Comparison of ENCODE assay signal across 24 mouse cellular contexts in genomic region chr13:32034799-32035448, GRCm38 (mm10).
"Had no signal": no experiment of that assay in that cellular context is flagged by ENCODE, and none has a peak within 500 bp of the region (broad histone marks: within the 10 kb centered on the region; RNA-seq: fewer than 3 reads in every experiment).

No protein-coding gene starts in this region.

- ATAC-seq: inflammation-experienced regulatory T-cells, adult 6 months; intestine, embryonic 15.5 days; intestine, postnatal 0 days had no signal

- H3K4me2 ChIP-seq: heart, embryonic 12.5 days; hindbrain, embryonic 12.5 days; hindbrain, embryonic 14.5 days; intestine, embryonic 15.5 days; limb, embryonic 12.5 days; liver, embryonic 11.5 days; liver, embryonic 13.5 days; liver, embryonic 15.5 days had no signal

- DNase-seq: gastrocnemius, adult 2 months; gastrocnemius, postnatal 10 days; gastrocnemius, postnatal 25 days; heart, adult 18-20 months; heart, postnatal 10 days; heart, postnatal 4 days; kidney, adult 18-20 months; kidney, postnatal 10 days; liver; liver, embryonic 13.5 days had no signal

- H3K36me3 ChIP-seq: heart, embryonic 10.5 days; heart, embryonic 12.5 days; hindbrain, embryonic 10.5 days; hindbrain, embryonic 12.5 days; intestine, embryonic 15.5 days; limb, embryonic 10.5 days; limb, embryonic 12.5 days; liver, embryonic 13.5 days; liver, embryonic 15.5 days had no signal

- H3K27me3 ChIP-seq: heart, embryonic 12.5 days; hindbrain, embryonic 12.5 days; intestine, embryonic 15.5 days; liver, embryonic 13.5 days; liver, embryonic 15.5 days had no signal

- H3K9me3 ChIP-seq: heart, embryonic 10.5 days; heart, embryonic 12.5 days; hindbrain, embryonic 10.5 days; hindbrain, embryonic 12.5 days; intestine, embryonic 15.5 days; limb, embryonic 10.5 days; limb, embryonic 12.5 days; liver, embryonic 13.5 days; liver, embryonic 15.5 days had no signal

- H3K9ac ChIP-seq: heart, embryonic 12.5 days; hindbrain, embryonic 12.5 days; hindbrain, embryonic 14.5 days; intestine, embryonic 15.5 days; limb, embryonic 12.5 days; liver, embryonic 13.5 days; liver, embryonic 15.5 days had no signal

- H3K4me1 ChIP-seq: heart, embryonic 10.5 days; heart, embryonic 12.5 days; hindbrain, embryonic 12.5 days; liver, embryonic 13.5 days; liver, embryonic 15.5 days had no signal

- H3K4me3 ChIP-seq: gastrocnemius, adult 2 months; heart, embryonic 10.5 days; heart, embryonic 12.5 days; hindbrain, embryonic 10.5 days; hindbrain, embryonic 12.5 days; intestine, embryonic 15.5 days; layer of hippocampus, adult 2 months; left cerebral cortex, adult 2 months; limb, embryonic 10.5 days; limb, embryonic 12.5 days; liver, embryonic 13.5 days; liver, embryonic 15.5 days had no signal

- H3K27ac ChIP-seq: gastrocnemius, adult 2 months; heart, embryonic 10.5 days; hindbrain, embryonic 10.5 days; hindbrain, embryonic 12.5 days; hindbrain, embryonic 14.5 days; intestine, embryonic 15.5 days; layer of hippocampus, adult 2 months; left cerebral cortex, adult 2 months; limb, embryonic 10.5 days; limb, embryonic 12.5 days; liver, embryonic 13.5 days; liver, embryonic 15.5 days had no signal
